Mouse (Mus musculus) liver, embryonic 15.5 days (tissue): ENCODE results near the gene Hist2h3b. TPM values are rescaled to one million over a fixed set of nuclear protein-coding genes. Genes with fewer than 3 reads are reported as not detected.

ENCODE experiments used
- ATAC-seq: fragments of 200-750 bp; cut with Nextera tagmentation; 2 replicates; pipeline ENCODE4 v1.8.0; 2017; ENCODE audit warnings: moderate number of reproducible peaks, mild to moderate bottlenecking, moderate library complexity; ENCODE audit not compliant: insufficient read depth
- H3K27ac ChIP-seq: fragments of 300-500 bp; sonication (generic); replicated peaks from 2 replicates; pipeline ENCODE4 v1.5.1; 2015; ENCODE audit warnings: mild to moderate bottlenecking, inconsistent platforms
- H3K27me3 ChIP-seq: fragments of 300-500 bp; sonication (generic); 2 replicates; pipeline ENCODE4 v1.6.1; 2015; ENCODE audit warnings: mild to moderate bottlenecking, inconsistent platforms
- H3K36me3 ChIP-seq: fragments of 300-500 bp; sonication (generic); replicated peaks from 2 replicates; pipeline ENCODE4 v1.6.1; 2015; ENCODE audit warnings: moderate library complexity, mild to moderate bottlenecking, inconsistent platforms
- H3K4me1 ChIP-seq: fragments of 300-500 bp; sonication (generic); replicated peaks from 2 replicates; pipeline ENCODE4 v1.6.1; 2015; ENCODE audit warnings: inconsistent platforms
- H3K4me2 ChIP-seq: fragments of 300-500 bp; sonication (generic); 2 replicates; pipeline ENCODE4 v1.6.1; 2015; ENCODE audit warnings: moderate library complexity, mild to moderate bottlenecking, inconsistent platforms
- H3K4me3 ChIP-seq: fragments of 300-500 bp; sonication (generic); replicated peaks from 2 replicates; pipeline ENCODE4 v1.5.1; 2015; ENCODE audit warnings: mild to moderate bottlenecking, inconsistent platforms
- H3K9ac ChIP-seq: fragments of 300-500 bp; sonication (generic); 2 replicates; pipeline ENCODE4 v1.6.1; 2015; ENCODE audit warnings: moderate library complexity, mild to moderate bottlenecking, inconsistent platforms
- H3K9me3 ChIP-seq: fragments of 300-500 bp; sonication (generic); replicated peaks from 2 replicates; pipeline ENCODE4 v1.6.1; 2016; ENCODE audit warnings: inconsistent platforms
- WGBS: fragments of 180-500 bp; shearing (Covaris S2); methylation state at CpG from one replicate; pipeline ENCODE4 v1.1.7; 2015; ENCODE audit warnings: mixed read lengths; ENCODE audit not compliant: insufficient replicate concordance; 5-methylcytosine and 5-hydroxymethylcytosine counted together
- microRNA-seq: library from miRNA; unstranded; fragments of <30 nt; microRNA quantifications from one replicate; pipeline ENCODE4, GENCODE M21; 2016
- polyA plus RNA-seq: library from polyadenylated mRNA; unstranded; fragments of >200 nt; fragmentation: Nextera tagmentation; extraction: Ambion mirVana; gene quantifications from 2 replicates; pipeline ENCODE4 v1.2.1, GENCODE M21; 2015

Gene Hist2h3b
- polyA plus RNA-seq, 1 experiment from 2014 or later: 99.7 TPM

- no peaks in the 10 kb centered on the region for H3K36me3 ChIP-seq
- 50% methylated on average over 9 of the region's 9 CpGs for WGBS
- H3K27ac ChIP-seq: no peak overlapping the region
- ATAC-seq: no peak
- H3K9me3 ChIP-seq: no peaks in the 10 kb centered on the region
- peaks cover 33% of the 10 kb centered on the region; the same call in 1 of the 2 replicates for H3K27me3 ChIP-seq
- H3K4me2 ChIP-seq: no peak overlapping the region
- H3K9ac ChIP-seq: no peak overlapping the region
- H3K4me3 ChIP-seq: no peak overlapping the region
- H3K4me1 ChIP-seq: peaks cover 5% of the 10 kb centered on the region; the same call in 1 of the 2 replicates
Measured at GRCm38 (mm10) chr3:96306506-96306905, 38.1 kb downstream of the Hist2h3b start.

DNA sequence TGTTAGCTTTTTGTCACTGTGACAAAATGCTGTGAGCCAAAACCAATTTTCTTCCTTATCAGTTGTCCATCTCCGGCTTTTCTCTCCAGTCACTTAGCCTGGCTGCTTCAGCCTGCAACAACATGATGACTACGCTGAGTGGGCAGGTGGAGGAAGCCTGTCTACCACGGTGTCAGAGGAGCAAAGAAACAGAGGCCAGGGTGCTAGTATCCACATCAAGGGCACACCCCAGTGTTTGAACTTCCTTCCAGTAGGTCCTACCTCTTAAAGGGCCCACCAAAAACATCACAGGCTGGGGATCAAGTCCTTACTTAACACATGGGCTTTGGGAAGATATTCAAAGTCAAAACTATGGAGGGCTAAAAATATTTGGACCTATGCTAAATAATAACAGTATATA lies 41.0 kb downstream of the Hist2h3b start:
- Histone ChIP-seq H3K27ac (no peak overlapping the region), H3K9ac (no peak overlapping the region), H3K27me3 (peaks cover 21% of the 10 kb centered on the region), H3K9me3 (no peaks in the 10 kb centered on the region), H3K4me3 (no peak overlapping the region), H3K4me1 (peaks cover 3% of the 10 kb centered on the region; the same call in 1 of the 2 replicates), H3K4me2 (no peak overlapping the region), H3K36me3 (no peaks in the 10 kb centered on the region)
- ATAC-seq: no peak
- WGBS: 37% methylated on average over 3 of the region's 3 CpGs

GRCm38 (mm10) chr3:96312341-96313098 lies 44.1 kb downstream of the Hist2h3b start:
- no peaks in the 10 kb centered on the region for H3K9me3 ChIP-seq
- no peaks in the 10 kb centered on the region for H3K36me3 ChIP-seq
- no peaks in the 10 kb centered on the region for H3K4me1 ChIP-seq
- 51% methylated on average over 8 of the region's 8 CpGs for WGBS
- no peak overlapping the region for H3K27ac ChIP-seq
- no peak overlapping the region for H3K4me3 ChIP-seq
- H3K4me2 ChIP-seq: no peak overlapping the region
- peaks cover 9% of the 10 kb centered on the region for H3K27me3 ChIP-seq
- no peak overlapping the region for H3K9ac ChIP-seq
- ATAC-seq: no peak

Small RNA genes lying within 50 kb of the gene (microRNA-seq; reads per million reads assigned to microRNA genes)
- not detected for gene Gm44492
- gene Gm47311: not detected
- not detected for gene Gm47313

Other genes with a start within 250 kb of the Hist2h3b start
- 12.6 and 14.1 TPM in 2 replicates for gene Vps45, start 210.2 kb upstream of the Hist2h3b start, polyA plus RNA-seq
- gene Otud7b, start 164.1 kb upstream of the Hist2h3b start, polyA plus RNA-seq: 10.3 and 12.0 TPM in 2 replicates
- gene Mtmr11, start 106.7 kb upstream of the Hist2h3b start, polyA plus RNA-seq: 2.3 and 3.7 TPM in 2 replicates
- gene Sf3b4, start 96.3 kb upstream of the Hist2h3b start, polyA plus RNA-seq: 73.7 and 76.6 TPM in 2 replicates
- gene Sv2a, start 87.5 kb upstream of the Hist2h3b start, polyA plus RNA-seq: 0.23 and 0.26 TPM in 2 replicates
- gene Bola1, start 48.9 kb upstream of the Hist2h3b start, polyA plus RNA-seq: 32.1 and 34.6 TPM in 2 replicates
- 0.40 and 0.58 TPM in 2 replicates for gene Hist2h2ab, start 48.8 kb upstream of the Hist2h3b start, polyA plus RNA-seq
- 16.1 and 18.0 TPM in 2 replicates for gene Hist2h2ac, start 47.8 kb upstream of the Hist2h3b start, polyA plus RNA-seq
- gene Hist2h2be, start 47.5 kb upstream of the Hist2h3b start, polyA plus RNA-seq: 6.5 and 7.7 TPM in 2 replicates
- 10.8 and 13.6 TPM in 2 replicates for gene Hist2h3c2, start 29.5 kb upstream of the Hist2h3b start, polyA plus RNA-seq
- 54.8 and 64.9 TPM in 2 replicates for gene Hist2h2aa2, start 28.4 kb upstream of the Hist2h3b start, polyA plus RNA-seq
- gene Hist2h2aa1, start 23.2 kb upstream of the Hist2h3b start, polyA plus RNA-seq: 31.3 and 45.2 TPM in 2 replicates
- gene Hist2h3c1, start 22.0 kb upstream of the Hist2h3b start, polyA plus RNA-seq: 2.5 and 3.2 TPM in 2 replicates
- 29.3 and 32.9 TPM in 2 replicates for gene Hist2h4, start 5.3 kb upstream of the Hist2h3b start, polyA plus RNA-seq
- gene Hist2h2bb, start 1.1 kb downstream of the Hist2h3b start, polyA plus RNA-seq: 19.4 and 24.6 TPM in 2 replicates
- 4.4 and 4.7 TPM in 2 replicates for gene Fcgr1, start 25.3 kb downstream of the Hist2h3b start, polyA plus RNA-seq
- gene BC107364, start 183.7 kb downstream of the Hist2h3b start, polyA plus RNA-seq: not detected in 2 replicates